Mouse (Mus musculus) erythroblast, embryonic 14.5 days (primary cell): ENCODE data around the gene Fkbp2.

Experiments used
- GATA1 ChIP-seq: IDR thresholded peaks from 2 replicates; pipeline ENCODE4 v1.6.1; 2012; ENCODE audit warnings: low read length, inconsistent platforms, mixed read lengths
- TAL1 ChIP-seq: IDR thresholded peaks from 3 replicates; pipeline ENCODE4 v1.6.1; 2012; ENCODE audit warnings: low read length, inconsistent platforms, mixed read lengths

- TF ChIP-seq GATA1, result no peak
- TF ChIP-seq TAL1, result no peak
Measured at GRCm38 (mm10) chr19:7013984-7014383, 33.7 kb upstream of the Fkbp2 start.
